Mouse (Mus musculus): Measurements from ENCODE around the gene Usp2. TPM values are rescaled to one million over a fixed set of nuclear protein-coding genes. Genes with fewer than 3 reads are reported as not detected.

The Usp2 gene
- polyA plus RNA-seq, 1 experiment from 2014 or later: 10.5 TPM

DNA sequence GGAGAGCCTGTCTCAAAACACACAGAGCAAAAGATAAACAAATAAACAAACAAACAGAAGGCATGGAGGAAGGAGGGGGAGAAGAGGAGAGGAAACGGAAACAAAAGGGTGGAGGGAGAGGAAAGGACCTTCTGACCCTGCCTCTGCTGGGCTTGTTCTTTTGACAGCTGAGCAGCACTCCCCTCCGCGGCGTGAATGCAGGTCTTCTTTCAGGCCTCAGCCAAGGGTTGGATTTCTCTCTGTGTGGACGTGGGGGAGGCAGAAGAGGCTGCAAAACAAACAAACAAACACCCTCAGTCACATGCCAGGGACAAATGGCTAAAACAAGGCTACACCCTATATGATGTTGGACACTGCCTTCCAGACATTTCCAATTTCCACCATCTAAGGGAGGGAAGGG lies 58.2 kb downstream of the Usp2 start:
- H3K4me3 ChIP-seq: no peak overlapping the region

GRCm38 (mm10) chr9:44125546-44126428 lies 59.0 kb downstream of the Usp2 start:
- ATAC-seq (ENCODE audit: borderline replicate concordance, extremely low read depth, low FRiP score, low TSS enrichment): no peak
- 25% methylated on average over 18 of the region's 18 CpGs for WGBS
- H3K9ac ChIP-seq: no peak overlapping the region; the same call in 1 of the 2 replicates
- no peak overlapping the region for H3K4me3 ChIP-seq
- no peaks in the 10 kb centered on the region for H3K27me3 ChIP-seq
- peak overlapping the region; percentile 25 for H3K4me2 ChIP-seq
- peak overlapping the region; percentile 48 for H3K27ac ChIP-seq
- no peaks in the 10 kb centered on the region for H3K9me3 ChIP-seq
- H3K36me3 ChIP-seq: no peaks in the 10 kb centered on the region
- H3K4me1 ChIP-seq: peaks cover 43% of the 10 kb centered on the region

More for the DNA sequence above, 58.2 kb downstream of the Usp2 start:
- Histone ChIP-seq H3K9me3 (no peaks in the 10 kb centered on the region), H3K27me3 (no peaks in the 10 kb centered on the region), H3K9ac (no peak overlapping the region), H3K4me2 (no peak overlapping the region), H3K27ac (no peak overlapping the region), H3K36me3 (no peaks in the 10 kb centered on the region), H3K4me1 (peaks cover 35% of the 10 kb centered on the region)
- 54% methylated on average over 5 of the region's 5 CpGs for WGBS
- ATAC-seq (ENCODE audit: borderline replicate concordance, extremely low read depth, low FRiP score, low TSS enrichment): no peak

GRCm38 (mm10) chr9:44126746-44127145 lies 59.9 kb downstream of the Usp2 start:
- peaks cover 52% of the 10 kb centered on the region for H3K4me1 ChIP-seq
- no peaks in the 10 kb centered on the region for H3K9me3 ChIP-seq
- 79% methylated on average over 3 of the region's 3 CpGs for WGBS
- H3K27ac ChIP-seq: peak overlapping the region; percentile 48; the same call in 1 of the 2 replicates
- H3K36me3 ChIP-seq: no peaks in the 10 kb centered on the region
- ATAC-seq (ENCODE audit: borderline replicate concordance, extremely low read depth, low FRiP score, low TSS enrichment): no peak
- no peak overlapping the region for H3K4me3 ChIP-seq
- H3K4me2 ChIP-seq: no peak overlapping the region
- H3K27me3 ChIP-seq: no peaks in the 10 kb centered on the region
- no peak overlapping the region for H3K9ac ChIP-seq

DNA sequence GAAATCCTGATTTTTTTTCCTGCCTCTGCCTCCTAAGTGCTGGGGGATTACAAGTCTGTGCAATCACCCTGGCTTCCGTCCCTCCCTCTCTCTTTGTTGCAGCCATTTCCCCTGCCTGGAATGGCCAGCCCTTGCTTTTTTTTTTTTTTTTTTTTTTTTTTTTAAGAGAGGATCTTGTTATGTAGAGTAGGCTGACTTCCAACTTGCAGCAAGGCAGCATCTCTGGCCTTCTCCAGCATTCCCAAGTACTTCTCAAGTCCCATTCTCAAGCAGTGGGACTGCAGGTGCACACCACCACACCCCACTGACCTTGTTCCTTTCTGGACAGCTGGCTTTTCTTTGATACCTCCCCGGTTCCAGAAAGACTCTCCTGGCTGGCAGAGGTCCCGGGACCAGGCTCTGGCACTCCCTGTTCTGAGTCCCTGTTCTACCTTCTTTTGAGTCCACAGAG lies 60.6 kb downstream of the Usp2 start:
- H3K4me1 ChIP-seq: peaks cover 58% of the 10 kb centered on the region
- no peaks in the 10 kb centered on the region for H3K36me3 ChIP-seq
- H3K9ac ChIP-seq: no peak overlapping the region
- H3K27ac ChIP-seq: peak overlapping the region; percentile 48
- no peak overlapping the region for H3K4me2 ChIP-seq
- no peaks in the 10 kb centered on the region for H3K27me3 ChIP-seq
- ATAC-seq (ENCODE audit: borderline replicate concordance, extremely low read depth, low FRiP score, low TSS enrichment): no peak
- H3K4me3 ChIP-seq: no peak overlapping the region
- no peaks in the 10 kb centered on the region for H3K9me3 ChIP-seq
- WGBS: 38% methylated on average over 3 of the region's 3 CpGs

DNA sequence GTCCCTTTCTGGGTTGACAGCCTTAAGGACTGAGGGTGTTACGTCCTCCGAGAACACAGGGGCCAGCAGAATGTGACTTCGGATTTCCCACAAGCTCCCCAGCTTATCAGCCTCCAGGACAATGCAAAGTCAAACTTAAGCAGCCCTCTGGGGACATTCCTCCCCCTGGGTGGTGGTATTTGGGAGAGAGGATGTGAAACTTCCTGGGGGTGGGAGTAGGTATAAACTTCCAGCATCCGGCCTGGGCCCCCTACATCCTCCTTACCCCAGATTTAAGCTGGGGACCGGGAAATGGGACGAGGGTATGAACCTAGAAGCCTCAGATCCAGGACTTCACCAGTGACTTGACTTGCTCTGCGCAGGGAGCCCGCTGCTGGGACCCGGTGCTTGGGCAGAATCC lies 62.8 kb downstream of the Usp2 start:
- ATAC-seq (ENCODE audit: borderline replicate concordance, extremely low read depth, low FRiP score, low TSS enrichment): 0 out of 2 replicates have a peak, but pooled peaks have one; percentile 3
- H3K27ac ChIP-seq: peak overlapping the region; percentile 96
- H3K4me1 ChIP-seq: peaks cover 79% of the 10 kb centered on the region
- H3K4me2 ChIP-seq: peak overlapping the region; percentile 90
- WGBS: 6% methylated on average over 9 of the region's 9 CpGs
- no peaks in the 10 kb centered on the region for H3K9me3 ChIP-seq
- H3K36me3 ChIP-seq: no peaks in the 10 kb centered on the region
- peaks cover 16% of the 10 kb centered on the region; the same call in 1 of the 2 replicates for H3K27me3 ChIP-seq
- peak overlapping the region; percentile 44 for H3K4me3 ChIP-seq
- H3K9ac ChIP-seq: peak overlapping the region; percentile 58

GRCm38 (mm10) chr9:44130034-44130433 lies 63.2 kb downstream of the Usp2 start:
- Histone ChIP-seq H3K4me2 (peak overlapping the region; percentile 90), H3K36me3 (no peaks in the 10 kb centered on the region), H3K27me3 (peaks cover 16% of the 10 kb centered on the region; the same call in 1 of the 2 replicates), H3K9ac (peak overlapping the region; percentile 58), H3K4me3 (peak overlapping the region; percentile 44), H3K4me1 (peaks cover 81% of the 10 kb centered on the region), H3K9me3 (no peaks in the 10 kb centered on the region), H3K27ac (peak overlapping the region; percentile 96)
- peak; percentile 75 for ATAC-seq (ENCODE audit: borderline replicate concordance, extremely low read depth, low FRiP score, low TSS enrichment)
- under 1% methylated on average over 27 of the region's 27 CpGs for WGBS

DNA sequence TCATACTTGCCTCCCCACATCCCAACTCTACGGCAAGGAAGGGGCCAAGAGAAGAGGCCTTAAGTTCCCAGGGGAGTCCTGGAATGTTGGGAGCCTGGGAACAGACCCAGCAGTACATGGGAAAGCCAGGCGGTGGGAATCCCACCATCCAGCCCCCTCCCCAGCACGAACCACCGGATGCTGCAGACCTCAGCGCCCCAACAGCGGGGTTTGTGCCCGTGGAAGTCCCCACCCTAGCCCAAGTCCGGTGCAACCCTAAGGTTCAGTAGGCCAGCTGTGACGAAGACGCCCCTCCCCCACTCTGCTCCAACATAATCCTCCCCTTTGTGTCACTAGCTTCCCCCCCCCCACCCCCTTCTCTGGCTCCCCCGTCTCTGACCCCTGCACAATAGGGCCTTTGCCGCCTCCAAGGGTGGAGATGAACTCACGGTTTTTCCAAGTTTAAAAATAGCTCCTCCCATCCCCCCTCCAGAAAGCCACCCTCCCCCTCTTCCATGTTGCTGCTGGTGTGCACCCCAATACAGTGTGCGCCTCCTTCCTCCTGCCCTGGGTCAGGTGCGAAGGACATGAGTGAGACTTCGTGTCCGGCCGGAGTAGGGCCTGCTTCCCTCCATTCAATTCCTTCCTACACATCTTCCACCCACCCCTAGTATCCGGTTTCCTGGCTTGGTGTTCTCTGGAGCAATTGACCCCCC lies 63.9 kb downstream of the Usp2 start:
- peaks cover 83% of the 10 kb centered on the region for H3K4me1 ChIP-seq
- H3K4me2 ChIP-seq: peak overlapping the region; percentile 90
- peak; percentile 29 for ATAC-seq (ENCODE audit: borderline replicate concordance, extremely low read depth, low FRiP score, low TSS enrichment)
- H3K36me3 ChIP-seq: no peaks in the 10 kb centered on the region
- H3K9ac ChIP-seq: peak overlapping the region; percentile 58; the same call in 1 of the 2 replicates
- H3K27me3 ChIP-seq: peaks cover 16% of the 10 kb centered on the region; the same call in 1 of the 2 replicates
- no peaks in the 10 kb centered on the region for H3K9me3 ChIP-seq
- peak overlapping the region; percentile 96 for H3K27ac ChIP-seq
- H3K4me3 ChIP-seq: peak overlapping the region; percentile 44
- WGBS: 23% methylated on average over 19 of the region's 19 CpGs

DNA sequence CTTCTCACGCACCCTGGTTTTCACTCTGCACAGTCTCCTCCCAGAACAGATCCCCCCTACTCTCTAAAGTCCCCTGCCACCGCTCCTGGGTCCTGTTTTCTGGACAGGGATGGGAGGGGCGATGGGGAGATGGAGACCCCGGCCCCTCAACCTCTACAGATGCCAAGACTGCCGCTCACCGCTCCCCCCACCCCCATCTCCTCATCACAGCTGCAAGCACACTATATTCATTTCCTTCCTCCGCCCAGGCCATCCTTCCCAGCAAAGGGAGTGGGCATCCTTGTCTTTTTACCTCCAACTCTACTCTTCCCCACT lies 64.4 kb downstream of the Usp2 start:
- 0 out of 2 replicates have a peak overlapping the region, but pooled peaks have one; percentile 12 for H3K4me3 ChIP-seq
- H3K36me3 ChIP-seq: no peaks in the 10 kb centered on the region
- H3K4me2 ChIP-seq: peak overlapping the region; percentile 90
- no peak overlapping the region; the same call in 1 of the 2 replicates for H3K9ac ChIP-seq
- H3K4me1 ChIP-seq: peaks cover 85% of the 10 kb centered on the region
- H3K27ac ChIP-seq: peak overlapping the region; percentile 96
- ATAC-seq (ENCODE audit: borderline replicate concordance, extremely low read depth, low FRiP score, low TSS enrichment): no peak
- peaks cover 16% of the 10 kb centered on the region; the same call in 1 of the 2 replicates for H3K27me3 ChIP-seq
- no peaks in the 10 kb centered on the region for H3K9me3 ChIP-seq
- 52% methylated on average over 7 of the region's 7 CpGs for whole genome bisulfite sequencing

- Histone ChIP-seq H3K27me3 (peaks cover 16% of the 10 kb centered on the region; the same call in 1 of the 2 replicates), H3K9me3 (no peaks in the 10 kb centered on the region), H3K27ac (peak overlapping the region; percentile 96; the same call in 1 of the 2 replicates), H3K9ac (no peak overlapping the region), H3K36me3 (no peaks in the 10 kb centered on the region), H3K4me1 (peaks cover 84% of the 10 kb centered on the region), H3K4me2 (peak overlapping the region; percentile 95; the same call in 1 of the 2 replicates), H3K4me3 (no peak overlapping the region)
- no peak for ATAC-seq (ENCODE audit: borderline replicate concordance, extremely low read depth, low FRiP score, low TSS enrichment)
- WGBS: 50% methylated on average over 5 of the region's 5 CpGs
These were observed 65.4 kb downstream of the Usp2 start for GRCm38 (mm10) chr9:44132200-44132599.

GRCm38 (mm10) chr9:44133287-44133686 lies 66.5 kb downstream of the Usp2 start:
- Histone ChIP-seq H3K27ac (peak overlapping the region; percentile 87), H3K36me3 (0 out of 2 replicates have a peak, but pooled peaks cover under 1% of the 10 kb centered on the region), H3K9me3 (no peaks in the 10 kb centered on the region), H3K4me1 (peaks cover 79% of the 10 kb centered on the region), H3K27me3 (peaks cover 16% of the 10 kb centered on the region; the same call in 1 of the 2 replicates), H3K4me2 (peak overlapping the region; percentile 95), H3K4me3 (peak overlapping the region; percentile 70), H3K9ac (peak overlapping the region; percentile 70)
- ATAC-seq (ENCODE audit: borderline replicate concordance, extremely low read depth, low FRiP score, low TSS enrichment): no peak
- 19% methylated on average over 2 of the region's 2 CpGs for WGBS

- ATAC-seq (ENCODE audit: borderline replicate concordance, extremely low read depth, low FRiP score, low TSS enrichment): peak; percentile 12
- peak within 1 kb of the TSS; percentile 70 for H3K4me3 ChIP-seq
These were observed 67.5 kb downstream of the Usp2 start, which contains the start of gene Mcam for GRCm38 (mm10) chr9:44134101-44134850. Gene Mcam (plus strand): TSS chr9:44134469.

More at GRCm38 (mm10) chr9:44134101-44134850, 67.5 kb downstream of the Usp2 start, which contains the start of gene Mcam:
- under 1% methylated on average over 43 of the region's 55 CpGs for WGBS
- Histone ChIP-seq H3K9ac (peak within 1 kb of the TSS; percentile 70), H3K36me3 (peaks cover 6% of the 10 kb centered on the region; the same call in 1 of the 2 replicates), H3K4me1 (peaks cover 72% of the 10 kb centered on the region), H3K4me2 (peak within 1 kb of the TSS; percentile 95), H3K9me3 (no peaks in the 10 kb centered on the region), H3K27ac (peak within 1 kb of the TSS; percentile 87), H3K27me3 (peaks cover 16% of the 10 kb centered on the region; the same call in 1 of the 2 replicates)

Measured in lung, embryonic 15.5 days (tissue).